Comparison of ENCODE assay signal across 9 mouse cellular contexts in genomic region chr5:117497084-117497483, GRCm38 (mm10).
DNase-seq lines count a peak whose midpoint lies in the region; ATAC-seq lines count a peak whose summit lies in the region.
"Had no signal": no experiment of that assay in that cellular context is flagged by ENCODE, and none has a peak within 500 bp of the region (broad histone marks: within the 10 kb centered on the region; RNA-seq: fewer than 3 reads in every experiment).

No protein-coding gene starts in this region.

- no peak overlapping the region for H3K4me2 ChIP-seq in heart, embryonic 12.5 days
- H3K4me2 ChIP-seq: hindbrain, embryonic 15.5 days had no signal

- DNase-seq in heart, postnatal 4 days = peak; percentile 25
- peak; percentile 19 for DNase-seq in urinary bladder, postnatal 14 days (ENCODE audit: low spot score)
- no peak for DNase-seq in urinary bladder, postnatal 10 days (ENCODE audit: low spot score)
- no peak for DNase-seq in yolk sac, embryonic 10.5 days (ENCODE audit: low spot score)
- no peak for DNase-seq in spleen, adult 18-20 months

- H3K27ac ChIP-seq in heart, embryonic 12.5 days (ENCODE audit: poor library complexity, severe bottlenecking) = no peak overlapping the region
- H3K27ac ChIP-seq: hindbrain, embryonic 15.5 days; macrophage had no signal

- no peaks in the 10 kb centered on the region for H3K36me3 ChIP-seq in heart, embryonic 12.5 days

- WGBS in heart, embryonic 12.5 days = 55% methylated on average over 21 of the region's 21 CpGs

- H3K9ac ChIP-seq in heart, embryonic 12.5 days = no peak overlapping the region
- H3K9ac ChIP-seq: hindbrain, embryonic 15.5 days had no signal

- no peak overlapping the region for H3K4me3 ChIP-seq in heart, embryonic 12.5 days
- H3K4me3 ChIP-seq: hindbrain, embryonic 15.5 days had no signal

- H3K27me3 ChIP-seq in heart, embryonic 12.5 days (replicated peaks) = no peaks in the 10 kb centered on the region; the same call in 1 of the 2 replicates
- H3K27me3 ChIP-seq: hindbrain, embryonic 15.5 days had no signal

- ATAC-seq in heart, embryonic 12.5 days (ENCODE audit: insufficient number of reproducible peaks, low FRiP score) = no peak
- peak; percentile 52 for ATAC-seq in granulocyte monocyte progenitor cell, adult 5-6 weeks (replicated peaks; ENCODE audit: poor library complexity, severe bottlenecking)

- H3K4me1 ChIP-seq in heart, embryonic 12.5 days (replicated peaks) = peaks cover 11% of the 10 kb centered on the region

- no peaks in the 10 kb centered on the region for H3K9me3 ChIP-seq in heart, embryonic 12.5 days (replicated peaks)
- H3K9me3 ChIP-seq: hindbrain, embryonic 15.5 days had no signal

Comparison
In these comparisons a context has a peak if more than half of its experiments do, and no peak if none do; other contexts are left out.
1. DNase-seq: peak in heart, postnatal 4 days (single experiment) and urinary bladder, postnatal 14 days (single experiment); none in urinary bladder, postnatal 10 days (single experiment), yolk sac, embryonic 10.5 days (single experiment) and spleen, adult 18-20 months (0 of 2).